Mouse (Mus musculus) stomach, postnatal 0 days (tissue): Measurements from ENCODE around the gene Nrde2. TPM values are rescaled to one million over a fixed set of nuclear protein-coding genes. Genes with fewer than 3 reads are reported as not detected.

ENCODE experiments used
- ATAC-seq: fragments of 200-750 bp; cut with Nextera tagmentation; 2 replicates; pipeline ENCODE4 v1.8.0; 2017; ENCODE audit not compliant: low FRiP score, low TSS enrichment
- DNase-seq: peaks from one replicate; pipeline ENCODE4 v3.0.0-alpha.2; 2016; ENCODE audit warnings: low spot score
- H3K27ac ChIP-seq: fragments of 300-500 bp; sonication (generic); replicated peaks from 2 replicates; pipeline ENCODE4 v1.5.1; 2014; ENCODE audit warnings: mild to moderate bottlenecking, control low read depth
- H3K27me3 ChIP-seq: fragments of 300-500 bp; sonication (generic); 2 replicates; pipeline ENCODE4 v1.6.1; 2014; ENCODE audit warnings: low read length; ENCODE audit not compliant: control insufficient read depth, insufficient read depth
- H3K36me3 ChIP-seq: fragments of 300-500 bp; sonication (generic); 2 replicates; pipeline ENCODE4 v1.6.1; 2014; ENCODE audit warnings: low read length, mixed read lengths; ENCODE audit not compliant: control insufficient read depth, insufficient read depth
- H3K4me1 ChIP-seq: fragments of 300-500 bp; sonication (generic); replicated peaks from 2 replicates; pipeline ENCODE4 v1.6.1; 2014; ENCODE audit warnings: antibody characterized with exemption; ENCODE audit not compliant: control insufficient read depth, insufficient read depth
- H3K4me2 ChIP-seq: fragments of 300-500 bp; sonication (generic); replicated peaks from 2 replicates; pipeline ENCODE4 v1.6.1; 2014; ENCODE audit warnings: low read depth, mild to moderate bottlenecking, control low read depth, moderate library complexity
- H3K4me3 ChIP-seq: fragments of 300-500 bp; sonication (generic); 2 replicates; pipeline ENCODE4 v1.5.1; 2014; ENCODE audit warnings: low read depth, low read length, control low read depth
- H3K9ac ChIP-seq: fragments of 300-500 bp; sonication (generic); 2 replicates; pipeline ENCODE4 v1.6.1; 2014; ENCODE audit warnings: mild to moderate bottlenecking, low read length, control low read depth, mixed read lengths
- H3K9me3 ChIP-seq: fragments of 300-500 bp; sonication (generic); 2 replicates; pipeline ENCODE4 v1.6.1; 2016; ENCODE audit warnings: low read length; ENCODE audit not compliant: control insufficient read depth
- CTCF ChIP-seq: IDR thresholded peaks from 2 replicates; pipeline ENCODE4 v1.5.1; 2016; ENCODE audit warnings: antibody characterized with exemption, low read depth, mild to moderate bottlenecking, moderate library complexity
- EP300 ChIP-seq: optimal IDR thresholded peaks from 2 replicates; pipeline ENCODE3; 2016; ENCODE audit warnings: antibody characterized with exemption
- WGBS: fragments of 180-500 bp; shearing (Covaris S2); extraction: QIAGEN DNeasy Blood & Tissue Kit; methylation state at CpG from one replicate; pipeline ENCODE4 v1.1.7; 2014; 5-methylcytosine and 5-hydroxymethylcytosine counted together
- polyA plus RNA-seq: library from polyadenylated mRNA; unstranded; fragments of >200 nt; fragmentation: Nextera tagmentation; extraction: Ambion mirVana; gene quantifications from 2 replicates; pipeline ENCODE4 v1.2.1, GENCODE M21; 2015

The Nrde2 gene
- polyA plus RNA-seq, 1 experiment from 2014 or later: 6.9 TPM

- Histone ChIP-seq H3K9me3 (no peaks in the 10 kb centered on the region), H3K27me3 (no peaks in the 10 kb centered on the region), H3K4me3 (no peak overlapping the region), H3K4me1 (no peaks in the 10 kb centered on the region), H3K9ac (no peak overlapping the region), H3K27ac (no peak overlapping the region), H3K36me3 (no peaks in the 10 kb centered on the region), H3K4me2 (no peak overlapping the region)
- no peak for ATAC-seq
- TF ChIP-seq CTCF: no peak
- TF ChIP-seq EP300: no peak
- no peak for DNase-seq
- 65% methylated on average over 7 of the region's 7 CpGs for WGBS
Measured at GRCm38 (mm10) chr12:100172481-100172880, 13.0 kb upstream of the Nrde2 start.

- H3K4me3 ChIP-seq: peak overlapping the region; percentile 19
- ATAC-seq: peak; percentile 58; the same call in 1 of the 2 replicates
- H3K27me3 ChIP-seq: no peaks in the 10 kb centered on the region
- H3K4me1 ChIP-seq: no peaks in the 10 kb centered on the region
- no peaks in the 10 kb centered on the region for H3K9me3 ChIP-seq
- H3K27ac ChIP-seq: peak overlapping the region; percentile 56
- WGBS: 11% methylated on average over 22 of the region's 28 CpGs
- H3K9ac ChIP-seq: peak overlapping the region; percentile 38; the same call in 1 of the 2 replicates
- DNase-seq: peak; percentile 42
- H3K36me3 ChIP-seq: no peaks in the 10 kb centered on the region
- H3K4me2 ChIP-seq: peak overlapping the region; percentile 54
- no peak for TF ChIP-seq EP300
- TF ChIP-seq CTCF: no peak
Measured at GRCm38 (mm10) chr12:100167931-100168871, 8.7 kb upstream of the Nrde2 start.

- WGBS: 73% methylated on average over 1 of the region's 1 CpGs
- no peak overlapping the region for H3K9ac ChIP-seq
Measured at GRCm38 (mm10) chr12:100167502-100167901, 8.0 kb upstream of the Nrde2 start.

GRCm38 (mm10) chr12:100166939-100167338, 7.5 kb upstream of the Nrde2 start:
- Histone ChIP-seq H3K36me3 (no peaks in the 10 kb centered on the region), H3K4me2 (no peak overlapping the region), H3K27ac (no peak overlapping the region), H3K4me1 (no peaks in the 10 kb centered on the region), H3K9me3 (no peaks in the 10 kb centered on the region), H3K9ac (no peak overlapping the region), H3K27me3 (no peaks in the 10 kb centered on the region), H3K4me3 (no peak overlapping the region)
- DNase-seq (no peak), ATAC-seq (no peak)
- TF ChIP-seq EP300 (no peak), CTCF (no peak)
- WGBS: 81% methylated on average over 8 of the region's 8 CpGs

More at GRCm38 (mm10) chr12:100167502-100167901, 8.0 kb upstream of the Nrde2 start:
- ATAC-seq (no peak), DNase-seq (no peak)
- Histone ChIP-seq H3K4me1 (no peaks in the 10 kb centered on the region), H3K4me3 (no peak overlapping the region), H3K27ac (no peak overlapping the region), H3K9me3 (no peaks in the 10 kb centered on the region), H3K36me3 (no peaks in the 10 kb centered on the region), H3K4me2 (no peak overlapping the region), H3K27me3 (no peaks in the 10 kb centered on the region)
- TF ChIP-seq CTCF: no peak
- TF ChIP-seq EP300: no peak

GRCm38 (mm10) chr12:100166177-100166576, 6.7 kb upstream of the Nrde2 start:
- H3K9ac ChIP-seq: no peak overlapping the region
- DNase-seq (peak; percentile 50), ATAC-seq (peak; percentile 54)
- no peaks in the 10 kb centered on the region for H3K36me3 ChIP-seq
- peak; percentile 78 for TF ChIP-seq CTCF
- no peak for TF ChIP-seq EP300
- H3K4me1 ChIP-seq: no peaks in the 10 kb centered on the region
- no peaks in the 10 kb centered on the region for H3K9me3 ChIP-seq
- no peak overlapping the region for H3K4me3 ChIP-seq
- no peaks in the 10 kb centered on the region for H3K27me3 ChIP-seq
- WGBS: 23% methylated on average over 3 of the region's 3 CpGs
- H3K27ac ChIP-seq: no peak overlapping the region
- H3K4me2 ChIP-seq: no peak overlapping the region

GRCm38 (mm10) chr12:100164991-100165500, 5.6 kb upstream of the Nrde2 start:
- H3K9me3 ChIP-seq: no peaks in the 10 kb centered on the region
- 67% methylated on average over 7 of the region's 7 CpGs for WGBS
- no peak overlapping the region for H3K9ac ChIP-seq
- no peak overlapping the region for H3K4me2 ChIP-seq
- H3K36me3 ChIP-seq: no peaks in the 10 kb centered on the region
- no peak overlapping the region for H3K4me3 ChIP-seq
- no peaks in the 10 kb centered on the region for H3K27me3 ChIP-seq
- ATAC-seq (no peak), DNase-seq (no peak)
- no peak overlapping the region for H3K27ac ChIP-seq
- no peaks in the 10 kb centered on the region for H3K4me1 ChIP-seq
- TF ChIP-seq CTCF (no peak), EP300 (no peak)
